Mouse (Mus musculus) midbrain, embryonic 16.5 days (tissue): ENCODE results near the gene Clpb. TPM values are rescaled to one million over a fixed set of nuclear protein-coding genes. Genes with fewer than 3 reads are reported as not detected.
A peak's percentile ranks its signal among the peaks of the same experiment; 100 is the strongest.

ENCODE experiments used
- ATAC-seq: fragments of 200-750 bp; cut with Nextera tagmentation; 2 replicates; pipeline ENCODE4 v1.8.0; 2017; ENCODE audit warnings: moderate TSS enrichment
- H3K27ac ChIP-seq: fragments of 300-500 bp; sonication (generic); 2 replicates; pipeline ENCODE4 v1.5.1; 2014; ENCODE audit warnings: mild to moderate bottlenecking, low read length, mixed read lengths
- H3K27me3 ChIP-seq: fragments of 300-500 bp; sonication (generic); 2 replicates; pipeline ENCODE4 v1.6.1; 2014; ENCODE audit warnings: low read depth, low read length, mixed read lengths; ENCODE audit not compliant: control insufficient read depth, insufficient read depth
- H3K36me3 ChIP-seq: fragments of 300-500 bp; sonication (generic); 2 replicates; pipeline ENCODE4 v1.6.1; 2014; ENCODE audit warnings: mild to moderate bottlenecking, low read length, moderate library complexity, mixed read lengths; ENCODE audit not compliant: control insufficient read depth, insufficient read depth
- H3K4me1 ChIP-seq: fragments of 300-500 bp; sonication (generic); 2 replicates; pipeline ENCODE4 v1.6.1; 2014; ENCODE audit warnings: mild to moderate bottlenecking, low read length, mixed read lengths; ENCODE audit not compliant: control insufficient read depth, insufficient read depth
- H3K4me2 ChIP-seq: fragments of 300-500 bp; sonication (generic); 2 replicates; pipeline ENCODE4 v1.6.1; 2014; ENCODE audit warnings: mild to moderate bottlenecking, low read length, mixed read lengths
- H3K4me3 ChIP-seq: fragments of 300-500 bp; sonication (generic); 2 replicates; pipeline ENCODE4 v1.5.1; 2014; ENCODE audit warnings: low read depth, mild to moderate bottlenecking, low read length, moderate library complexity, mixed read lengths
- H3K9ac ChIP-seq: fragments of 300-500 bp; sonication (generic); 2 replicates; pipeline ENCODE4 v1.6.1; 2014; ENCODE audit warnings: low read depth, low read length, mixed read lengths
- H3K9me3 ChIP-seq: fragments of 300-500 bp; sonication (generic); replicated peaks from 2 replicates; pipeline ENCODE4 v1.6.1; 2014; ENCODE audit warnings: mild to moderate bottlenecking, low read length, mixed read lengths; ENCODE audit not compliant: control insufficient read depth, poor library complexity, severe bottlenecking
- WGBS: fragments of 180-500 bp; shearing (Covaris S2); extraction: QIAGEN DNeasy Blood & Tissue Kit; methylation state at CpG from one replicate; pipeline ENCODE4 v1.1.7; 2014; 5-methylcytosine and 5-hydroxymethylcytosine counted together
- polyA plus RNA-seq: library from polyadenylated mRNA; unstranded; fragments of >200 nt; fragmentation: Nextera tagmentation; extraction: Ambion mirVana; gene quantifications from 2 replicates; pipeline ENCODE4 v1.2.1, GENCODE M21; 2015

Gene Clpb
- polyA plus RNA-seq, 1 experiment from 2014 or later, result 43.0 TPM

DNA sequence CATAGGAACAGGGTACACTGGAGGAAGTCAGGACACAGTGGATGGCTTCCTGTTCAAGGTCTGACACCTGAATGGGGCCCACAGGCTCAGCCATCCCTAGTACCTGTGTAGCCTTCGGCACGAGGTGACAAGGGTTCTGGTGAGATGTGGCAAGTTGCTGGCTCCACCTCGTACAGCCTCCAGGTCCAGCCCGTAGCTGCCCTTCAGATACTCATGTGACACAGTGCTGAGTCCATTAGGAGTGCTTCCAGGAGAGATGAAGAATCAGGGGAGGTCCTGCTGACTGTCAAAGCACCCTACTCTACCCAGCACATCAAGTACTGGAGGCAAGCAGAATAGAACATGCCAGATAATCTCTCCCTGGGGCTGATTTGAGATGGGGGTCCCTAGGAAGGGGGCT is 168.9 kb downstream of the Clpb start:
- Histone ChIP-seq H3K4me3 (no peak overlapping the region), H3K4me2 (no peak overlapping the region), H3K27ac (no peak overlapping the region), H3K36me3 (0 out of 2 replicates have a peak, but pooled peaks cover 2% of the 10 kb centered on the region), H3K9ac (no peak overlapping the region), H3K9me3 (no peaks in the 10 kb centered on the region), H3K27me3 (peaks cover 4% of the 10 kb centered on the region), H3K4me1 (peaks cover 12% of the 10 kb centered on the region)
- 90% methylated on average over 4 of the region's 4 CpGs for WGBS
- no peak for ATAC-seq

DNA sequence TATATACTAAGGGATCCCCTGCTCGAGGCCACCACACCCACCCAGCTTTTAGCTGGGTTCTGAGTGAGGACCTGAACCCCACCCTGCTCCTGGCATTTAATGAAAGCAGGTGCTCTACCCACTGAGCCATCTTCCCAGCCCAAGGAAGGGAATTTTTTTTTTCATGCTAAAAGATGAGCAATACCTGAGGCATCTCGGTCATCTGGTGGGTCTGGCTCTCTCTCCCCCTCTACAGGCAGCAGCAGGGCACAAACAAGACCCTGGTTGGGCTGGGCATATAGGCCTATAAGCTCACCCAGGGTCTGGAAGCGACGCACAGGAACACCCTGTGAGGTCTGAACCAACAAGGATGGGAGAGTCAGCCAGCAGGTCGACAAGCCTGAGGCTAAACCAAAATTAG is 169.9 kb downstream of the Clpb start:
- peaks cover 12% of the 10 kb centered on the region for H3K4me1 ChIP-seq
- 0 out of 2 replicates have a peak, but pooled peaks cover 2% of the 10 kb centered on the region for H3K36me3 ChIP-seq
- 65% methylated on average over 5 of the region's 5 CpGs for WGBS
- peaks cover 4% of the 10 kb centered on the region for H3K27me3 ChIP-seq
- no peak overlapping the region for H3K9ac ChIP-seq
- no peak for ATAC-seq
- no peak overlapping the region for H3K4me3 ChIP-seq
- H3K27ac ChIP-seq, result no peak overlapping the region
- H3K4me2 ChIP-seq, result no peak overlapping the region
- no peaks in the 10 kb centered on the region for H3K9me3 ChIP-seq

DNA sequence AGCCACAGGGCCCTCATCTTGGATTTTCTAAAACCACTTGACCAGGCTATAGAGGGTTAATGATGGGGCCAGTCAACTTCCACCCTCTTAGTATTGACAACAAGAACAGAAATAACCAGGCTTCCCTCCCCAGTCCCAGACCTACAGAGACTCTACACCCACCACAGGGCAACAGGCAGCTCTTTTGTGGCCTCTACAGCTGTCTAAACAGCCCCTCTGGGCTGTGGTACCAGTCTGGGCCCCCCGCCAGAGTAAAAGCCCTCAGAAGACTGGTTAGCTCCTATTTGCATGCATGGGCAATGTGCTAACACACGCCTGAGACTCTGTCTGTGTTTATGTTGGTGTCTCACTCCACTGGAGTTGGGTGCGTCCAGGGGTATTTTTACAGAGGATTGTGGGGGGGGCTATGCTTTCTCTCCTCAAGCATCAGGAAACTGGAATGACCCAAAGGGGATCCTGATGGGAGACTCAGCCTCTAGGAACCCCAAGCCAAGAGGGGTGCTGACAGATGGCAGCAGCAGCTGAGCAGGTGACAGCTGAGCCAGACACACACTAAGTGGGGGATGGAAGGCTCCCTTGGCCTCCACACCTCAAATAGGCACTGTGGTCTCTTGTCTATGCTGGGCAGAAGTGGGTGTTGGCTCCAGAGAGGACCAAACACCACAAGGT is 170.6 kb downstream of the Clpb start:
- Histone ChIP-seq H3K4me1 (peaks cover 12% of the 10 kb centered on the region), H3K9ac (no peak overlapping the region), H3K27ac (no peak overlapping the region), H3K4me2 (no peak overlapping the region), H3K4me3 (no peak overlapping the region), H3K9me3 (no peaks in the 10 kb centered on the region), H3K36me3 (0 out of 2 replicates have a peak, but pooled peaks cover 2% of the 10 kb centered on the region), H3K27me3 (peaks cover 4% of the 10 kb centered on the region)
- 58% methylated on average over 3 of the region's 3 CpGs for WGBS
- ATAC-seq, result no peak

DNA sequence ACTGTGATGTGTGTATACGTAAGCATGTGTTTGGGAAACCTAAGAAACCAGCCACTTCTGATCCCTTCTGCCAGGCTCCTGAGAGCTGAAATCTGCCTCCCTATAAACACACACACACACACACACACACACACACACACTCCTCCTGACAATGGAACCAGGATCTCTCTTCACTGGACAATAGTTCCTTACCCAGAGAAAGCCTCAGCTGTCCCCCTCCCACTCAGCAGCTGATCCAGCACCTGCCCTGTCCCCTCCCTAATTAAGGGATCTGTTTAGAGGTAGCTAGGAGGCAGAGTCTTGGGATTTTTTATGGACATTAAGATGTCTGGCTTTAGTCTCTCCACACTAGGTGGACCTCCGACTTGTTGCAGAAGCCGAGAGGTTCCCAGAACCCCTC is 171.5 kb downstream of the Clpb start:
- peaks cover 12% of the 10 kb centered on the region for H3K4me1 ChIP-seq
- 0 out of 2 replicates have a peak, but pooled peaks cover 2% of the 10 kb centered on the region for H3K36me3 ChIP-seq
- H3K4me2 ChIP-seq, result peak overlapping the region; percentile 97; the same call in 1 of the 2 replicates
- ATAC-seq, result no peak
- H3K9ac ChIP-seq, result no peak overlapping the region
- peaks cover 4% of the 10 kb centered on the region for H3K27me3 ChIP-seq
- H3K4me3 ChIP-seq, result no peak overlapping the region
- 64% methylated on average over 3 of the region's 3 CpGs for WGBS
- no peaks in the 10 kb centered on the region for H3K9me3 ChIP-seq
- no peak overlapping the region for H3K27ac ChIP-seq

DNA sequence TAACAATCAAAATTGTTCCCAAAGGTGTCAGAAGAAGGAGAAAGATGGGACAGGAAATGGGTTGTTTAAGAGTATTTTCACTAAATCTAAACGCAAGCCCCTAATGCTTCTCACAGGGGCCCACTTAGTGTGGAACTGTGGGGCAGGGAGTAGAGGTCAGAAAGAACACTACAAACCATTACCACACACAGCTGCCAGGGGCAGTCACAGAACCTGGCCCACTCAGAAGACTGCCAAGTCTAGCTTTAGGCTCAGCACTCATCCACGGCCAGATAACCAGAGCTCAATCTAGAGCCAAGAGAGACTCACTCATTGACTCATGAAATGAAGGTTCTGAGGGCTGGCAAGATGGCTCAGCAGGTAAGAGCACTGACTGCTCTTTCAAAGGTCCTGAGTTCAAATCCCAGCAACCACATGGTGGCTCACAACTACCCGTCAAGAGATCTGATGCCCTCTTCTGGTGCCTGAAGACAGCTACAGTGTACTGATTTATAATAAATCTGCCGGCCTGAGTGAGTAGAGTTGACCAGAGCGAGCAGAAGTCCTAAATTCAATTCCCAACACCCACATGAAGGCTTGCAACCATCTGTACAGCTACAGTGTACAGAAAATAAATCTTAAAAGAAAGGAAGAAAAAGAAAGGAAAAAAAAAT is 172.2 kb downstream of the Clpb start:
- peak overlapping the region; percentile 62 for H3K4me3 ChIP-seq
- H3K4me2 ChIP-seq, result peak overlapping the region; percentile 97
- 49% methylated on average over 5 of the region's 5 CpGs for WGBS
- H3K27ac ChIP-seq, result no peak overlapping the region
- no peak overlapping the region for H3K9ac ChIP-seq
- H3K36me3 ChIP-seq, result 0 out of 2 replicates have a peak, but pooled peaks cover 2% of the 10 kb centered on the region
- peaks cover 12% of the 10 kb centered on the region for H3K4me1 ChIP-seq
- no peaks in the 10 kb centered on the region for H3K9me3 ChIP-seq
- ATAC-seq, result no peak
- H3K27me3 ChIP-seq, result peaks cover 4% of the 10 kb centered on the region

DNA sequence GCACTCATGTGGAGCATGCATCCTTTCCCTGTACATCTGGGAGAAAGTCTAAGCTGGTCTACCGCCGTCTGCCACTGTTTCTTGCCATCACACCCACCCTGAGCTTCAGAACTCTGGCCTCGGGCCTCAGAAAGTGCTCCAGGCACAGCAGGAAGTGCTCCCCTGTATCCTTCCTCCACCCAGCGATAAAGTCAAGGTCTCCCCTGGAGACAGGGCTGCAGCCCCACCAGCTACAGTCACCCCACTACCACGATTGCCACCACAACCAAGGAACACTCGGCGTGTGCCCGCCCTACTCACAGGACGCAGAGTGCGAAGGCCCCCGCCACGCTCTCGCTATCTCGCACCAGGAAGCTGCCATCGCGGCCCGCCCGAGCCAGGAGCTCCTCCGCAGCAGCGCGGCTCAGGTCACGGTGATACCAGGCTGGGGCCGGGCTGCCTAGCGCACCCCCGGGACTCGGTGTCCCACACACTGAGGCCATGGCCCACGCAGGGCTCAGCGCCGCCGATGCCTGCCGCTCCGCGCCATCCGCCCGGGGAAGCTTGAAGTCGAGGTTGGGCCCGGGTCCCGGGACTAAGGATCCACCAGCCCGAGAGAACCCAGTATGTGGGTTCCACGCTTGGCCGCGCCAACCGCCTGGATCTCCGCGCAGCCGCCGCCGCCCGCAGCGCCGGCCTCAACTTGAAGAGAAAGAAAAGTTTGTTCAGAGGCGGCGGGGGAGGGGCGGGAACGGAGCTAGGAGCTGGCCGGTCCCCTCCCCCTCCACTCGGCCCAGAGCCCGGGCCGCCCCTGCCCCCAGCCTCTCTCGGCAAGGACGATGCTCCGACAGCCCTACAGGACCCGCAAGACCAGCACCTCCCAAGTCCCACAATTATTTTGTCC is 173.1 kb downstream of the Clpb start:
- Histone ChIP-seq H3K4me2 (peak overlapping the region; percentile 97), H3K36me3 (no peaks in the 10 kb centered on the region), H3K4me1 (peaks cover 12% of the 10 kb centered on the region), H3K27ac (peak overlapping the region; percentile 71), H3K9me3 (no peaks in the 10 kb centered on the region), H3K27me3 (peaks cover 4% of the 10 kb centered on the region), H3K4me3 (peak overlapping the region; percentile 62), H3K9ac (peak overlapping the region; percentile 75)
- ATAC-seq, result peak; percentile 50
- 0% methylated on average over 58 of the region's 63 CpGs for WGBS

DNA sequence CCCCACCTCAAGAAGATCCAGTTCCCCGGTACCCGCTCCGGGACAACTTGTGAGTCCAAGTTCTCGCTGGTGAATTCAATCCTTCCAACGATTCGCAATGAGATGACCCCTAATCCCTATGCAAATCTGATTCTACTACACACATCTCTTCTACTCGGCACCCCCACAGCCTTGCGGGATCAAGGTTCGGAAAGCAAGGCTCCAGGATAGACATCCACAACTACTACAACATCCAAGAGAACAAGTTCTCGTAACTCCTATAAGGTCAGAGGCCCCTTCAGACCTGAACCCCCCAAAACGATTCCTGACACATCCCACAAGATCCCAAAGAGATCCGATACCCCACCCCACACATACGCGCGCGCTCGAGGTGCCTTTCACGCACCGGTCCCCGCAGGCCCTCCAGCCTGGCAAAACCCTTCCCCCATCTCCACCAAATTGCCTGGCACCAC is 173.7 kb downstream of the Clpb start:
- Histone ChIP-seq H3K9ac (peak overlapping the region; percentile 75), H3K4me3 (peak overlapping the region; percentile 62), H3K36me3 (no peaks in the 10 kb centered on the region), H3K27me3 (peaks cover 4% of the 10 kb centered on the region), H3K4me2 (peak overlapping the region; percentile 97), H3K9me3 (no peaks in the 10 kb centered on the region), H3K4me1 (peaks cover 12% of the 10 kb centered on the region), H3K27ac (peak overlapping the region; percentile 71)
- WGBS, result under 1% methylated on average over 20 of the region's 20 CpGs
- ATAC-seq, result peak; percentile 32; the same call in 1 of the 2 replicates

DNA sequence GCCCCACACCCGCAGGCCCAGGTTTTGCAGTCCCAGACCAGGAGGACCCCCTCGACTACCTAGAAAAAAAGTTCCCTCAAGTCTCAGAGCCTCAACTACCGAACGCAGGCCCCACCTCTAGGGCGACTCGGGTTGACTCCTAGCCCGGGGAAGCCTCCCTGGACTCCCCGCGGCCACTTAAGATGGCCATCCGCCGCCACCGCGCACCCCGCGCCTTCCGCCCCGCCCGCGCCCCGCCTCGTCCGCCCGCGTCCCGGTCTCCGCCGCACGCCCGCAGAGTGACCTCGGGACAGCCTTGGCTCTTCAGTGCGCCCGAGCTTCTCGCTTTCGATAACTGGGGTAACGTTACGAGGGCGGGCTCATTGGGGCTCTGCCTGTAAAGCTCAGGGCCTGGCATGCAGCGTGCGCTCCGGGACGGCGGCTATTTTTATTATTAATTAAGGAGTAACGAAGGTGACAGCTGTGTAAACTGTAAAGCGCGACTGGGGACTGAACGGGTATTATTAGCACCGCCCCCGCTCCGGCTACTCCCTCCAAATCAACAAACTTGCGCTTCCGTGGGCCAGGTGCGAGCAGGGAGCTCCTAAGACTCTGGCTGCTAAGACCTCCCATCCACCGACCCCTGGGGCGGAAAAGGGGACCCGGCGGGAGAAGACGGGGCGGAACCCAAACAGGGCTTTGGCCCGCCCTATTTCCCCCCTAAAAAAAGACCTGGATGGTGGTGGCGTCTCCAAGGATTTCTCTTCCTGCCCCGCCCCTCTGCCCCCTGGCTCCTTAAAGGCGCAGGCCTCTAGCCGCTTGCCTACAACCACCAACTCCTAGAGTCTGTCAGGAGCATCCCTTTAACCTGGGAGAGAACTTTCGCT is 174.4 kb downstream of the Clpb start, which contains the start of gene Inppl1:
Gene Inppl1 (minus strand): TSS at position 624 of the 866 bp plus-strand sequence.
- WGBS, result under 1% methylated on average over 64 of the region's 64 CpGs
- peak within 1 kb of the TSS; percentile 62 for H3K4me3 ChIP-seq
- H3K36me3 ChIP-seq, result no peaks in the 10 kb centered on the region
- peak within 1 kb of the TSS; percentile 75 for H3K9ac ChIP-seq
- H3K9me3 ChIP-seq, result no peaks in the 10 kb centered on the region
- peaks cover 4% of the 10 kb centered on the region for H3K27me3 ChIP-seq
- H3K27ac ChIP-seq, result peak within 1 kb of the TSS; percentile 71
- peaks cover 12% of the 10 kb centered on the region for H3K4me1 ChIP-seq
- H3K4me2 ChIP-seq, result peak within 1 kb of the TSS; percentile 97
- peak; percentile 69 for ATAC-seq
